Comparison of ENCODE assay signal across 7 mouse cellular contexts in the genomic region with DNA sequence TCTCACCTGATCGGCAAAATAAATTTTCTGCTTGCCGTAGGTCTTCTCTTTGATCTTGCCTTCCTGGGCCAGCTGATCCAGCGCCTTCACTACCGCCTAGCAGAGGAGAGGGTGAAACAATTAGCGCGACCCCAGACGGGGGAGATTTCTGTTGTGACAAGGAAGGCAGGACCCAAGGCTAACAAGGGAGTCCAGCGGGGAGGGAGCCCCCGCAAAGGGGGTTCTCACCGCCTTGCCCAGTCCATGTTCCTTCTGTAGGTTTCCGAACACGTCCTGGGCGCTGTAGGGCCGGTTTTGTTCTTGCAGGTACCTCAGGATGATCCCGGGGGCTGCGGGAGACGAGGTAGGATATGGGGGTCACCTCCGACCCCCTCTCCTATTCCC. TPM values are rescaled to one million over a fixed set of nuclear protein-coding genes. Genes with fewer than 3 reads are reported as not detected.
DNase-seq lines count a peak whose midpoint lies in the region; ATAC-seq and TF ChIP-seq lines count a peak whose summit lies in the region.

No protein-coding gene starts in this region.

- no peaks in the 10 kb centered on the region for H3K27me3 ChIP-seq in lung, postnatal 0 days (replicated peaks; ENCODE audit: insufficient read depth, low read length)
- H3K27me3 ChIP-seq in forebrain, embryonic 11.5 days (ENCODE audit: control insufficient read depth, insufficient read depth, low read length), result no peaks in the 10 kb centered on the region
- H3K27me3 ChIP-seq in liver, embryonic 11.5 days (replicated peaks; ENCODE audit: control insufficient read depth, insufficient read depth, low read length), result no peaks in the 10 kb centered on the region
- no peaks in the 10 kb centered on the region for H3K27me3 ChIP-seq in stomach, postnatal 0 days (ENCODE audit: control insufficient read depth, insufficient read depth, low read length)

- no peak for ATAC-seq in lung, postnatal 0 days
- no peak; the same call in 1 of the 2 replicates for ATAC-seq in forebrain, embryonic 11.5 days (replicated peaks; ENCODE audit: low FRiP score)
- peak; percentile 35; the same call in 1 of the 2 replicates for ATAC-seq in liver, embryonic 11.5 days (replicated peaks; ENCODE audit: low FRiP score)
- no peak for ATAC-seq in stomach, postnatal 0 days (ENCODE audit: low FRiP score, low TSS enrichment)

- H3K4me3 ChIP-seq in lung, postnatal 0 days (ENCODE audit: low read depth, low read length), result peak overlapping the region; percentile 71
- H3K4me3 ChIP-seq in forebrain, embryonic 11.5 days (ENCODE audit: low read depth, low read length), result peak overlapping the region; percentile 70
- peak overlapping the region; percentile 62 for H3K4me3 ChIP-seq in liver, embryonic 11.5 days (ENCODE audit: low read depth, low read length)
- peak overlapping the region; percentile 64 for H3K4me3 ChIP-seq in stomach, postnatal 0 days (ENCODE audit: low read depth, low read length)

- H3K9ac ChIP-seq in lung, postnatal 0 days (replicated peaks; ENCODE audit: low read depth), result peak overlapping the region; percentile 73
- peak overlapping the region; percentile 89 for H3K9ac ChIP-seq in forebrain, embryonic 11.5 days (ENCODE audit: low read length)
- peak overlapping the region; percentile 82 for H3K9ac ChIP-seq in liver, embryonic 11.5 days (ENCODE audit: low read depth, low read length)
- H3K9ac ChIP-seq in stomach, postnatal 0 days (ENCODE audit: low read length), result peak overlapping the region; percentile 78

- peak overlapping the region; percentile 88 for H3K4me2 ChIP-seq in lung, postnatal 0 days (replicated peaks; ENCODE audit: low read depth, low read length)
- H3K4me2 ChIP-seq in forebrain, embryonic 11.5 days (ENCODE audit: low read depth, low read length, severe bottlenecking), result peak overlapping the region; percentile 89
- peak overlapping the region; percentile 96 for H3K4me2 ChIP-seq in liver, embryonic 11.5 days
- peak overlapping the region; percentile 91 for H3K4me2 ChIP-seq in stomach, postnatal 0 days (replicated peaks; ENCODE audit: low read depth)

- peaks cover 38% of the 10 kb centered on the region for H3K36me3 ChIP-seq in lung, postnatal 0 days (ENCODE audit: insufficient read depth, low read length)
- H3K36me3 ChIP-seq in forebrain, embryonic 11.5 days (ENCODE audit: control insufficient read depth, insufficient read depth, low read length), result peaks cover 17% of the 10 kb centered on the region
- peaks cover 52% of the 10 kb centered on the region for H3K36me3 ChIP-seq in liver, embryonic 11.5 days (ENCODE audit: control insufficient read depth, insufficient read depth, low read length)
- H3K36me3 ChIP-seq in stomach, postnatal 0 days (ENCODE audit: control insufficient read depth, insufficient read depth, low read length), result peaks cover 45% of the 10 kb centered on the region

- TF ChIP-seq EP300 in lung, postnatal 0 days (IDR thresholded peaks at IDR 0.05), result no peak
- TF ChIP-seq EP300 in stomach, postnatal 0 days (optimal IDR thresholded peaks at IDR 0.05), result no peak

- 1% methylated on average over 18 of the region's 18 CpGs for WGBS in lung, postnatal 0 days
- WGBS in forebrain, embryonic 11.5 days, result 1% methylated on average over 18 of the region's 18 CpGs
- under 1% methylated on average over 18 of the region's 18 CpGs for WGBS in liver, embryonic 11.5 days
- WGBS in stomach, postnatal 0 days, result 1% methylated on average over 18 of the region's 18 CpGs

- DNase-seq in lung, postnatal 0 days (ENCODE audit: low spot score), result no peak
- DNase-seq in lung, postnatal 10 days, result no peak
- DNase-seq in forebrain, embryonic 11.5 days (ENCODE audit: low spot score), result no peak
- DNase-seq in liver, embryonic 11.5 days (ENCODE audit: low spot score), result no peak
- DNase-seq in stomach, postnatal 0 days (ENCODE audit: low spot score), result no peak
- no peak for DNase-seq in frontal cortex, postnatal 14 days (ENCODE audit: low spot score in 2 of 2)
- DNase-seq in right cerebral cortex, adult 2 months (ENCODE audit: low spot score in 2 of 2), result no peak

- H3K9me3 ChIP-seq in lung, postnatal 0 days (ENCODE audit: low read length), result no peaks in the 10 kb centered on the region
- H3K9me3 ChIP-seq in forebrain, embryonic 11.5 days (ENCODE audit: control insufficient read depth, low read length), result no peaks in the 10 kb centered on the region
- no peaks in the 10 kb centered on the region for H3K9me3 ChIP-seq in liver, embryonic 11.5 days (ENCODE audit: control insufficient read depth, low read length)
- no peaks in the 10 kb centered on the region for H3K9me3 ChIP-seq in stomach, postnatal 0 days (ENCODE audit: control insufficient read depth, low read length)

- TF ChIP-seq CTCF in lung, postnatal 0 days (IDR thresholded peaks at IDR 0.05), result no peak
- TF ChIP-seq CTCF in stomach, postnatal 0 days (IDR thresholded peaks at IDR 0.05; ENCODE audit: low read depth), result no peak

- no peak overlapping the region for H3K27ac ChIP-seq in lung, postnatal 0 days (ENCODE audit: low read length)
- H3K27ac ChIP-seq in forebrain, embryonic 11.5 days (ENCODE audit: low read depth, low read length), result peak overlapping the region; percentile 80; the same call in 1 of the 2 replicates
- peak overlapping the region; percentile 86; the same call in 1 of the 2 replicates for H3K27ac ChIP-seq in liver, embryonic 11.5 days (ENCODE audit: low read depth, low read length)
- H3K27ac ChIP-seq in stomach, postnatal 0 days (replicated peaks), result peak overlapping the region; percentile 93

- H3K4me1 ChIP-seq in lung, postnatal 0 days (ENCODE audit: insufficient read depth, low read depth, low read length), result peaks cover 8% of the 10 kb centered on the region
- no peaks in the 10 kb centered on the region for H3K4me1 ChIP-seq in forebrain, embryonic 11.5 days (replicated peaks; ENCODE audit: control insufficient read depth, insufficient read depth, low read length)
- peaks cover 8% of the 10 kb centered on the region for H3K4me1 ChIP-seq in liver, embryonic 11.5 days (replicated peaks; ENCODE audit: control insufficient read depth, insufficient read depth, low read length)
- H3K4me1 ChIP-seq in stomach, postnatal 0 days (replicated peaks; ENCODE audit: control insufficient read depth, insufficient read depth), result no peaks in the 10 kb centered on the region; the same call in 1 of the 2 replicates

RNA-seq across cellular contexts. Expression of gene Psmc3ip, which starts 0.3 kb away (rescaled TPM):
- 9.8 and 10.4 TPM in 2 replicates for polyA plus RNA-seq in lung, postnatal 0 days (2015; fragmentation: Nextera tagmentation; extraction: Ambion mirVana)
- 74.1 and 79.7 TPM in 2 replicates for polyA plus RNA-seq in forebrain, embryonic 11.5 days (2014; fragmentation: Nextera tagmentation; extraction: Ambion mirVana)
- 40.7 and 42.8 TPM in 2 replicates for polyA plus RNA-seq in liver, embryonic 11.5 days (2014; fragmentation: Nextera tagmentation; extraction: Ambion mirVana)
- 10.6 and 11.8 TPM in 2 replicates for polyA plus RNA-seq in stomach, postnatal 0 days (2015; fragmentation: Nextera tagmentation; extraction: Ambion mirVana)

RNA-seq across cellular contexts. Expression of gene Mlx, which starts 7.8 kb away (rescaled TPM):
- polyA plus RNA-seq in lung, postnatal 0 days (2015; fragmentation: Nextera tagmentation; extraction: Ambion mirVana), result 42.5 and 44.5 TPM in 2 replicates
- polyA plus RNA-seq in forebrain, embryonic 11.5 days (2014; fragmentation: Nextera tagmentation; extraction: Ambion mirVana), result 41.8 and 44.3 TPM in 2 replicates
- 45.3 and 45.6 TPM in 2 replicates for polyA plus RNA-seq in liver, embryonic 11.5 days (2014; fragmentation: Nextera tagmentation; extraction: Ambion mirVana)
- polyA plus RNA-seq in stomach, postnatal 0 days (2015; fragmentation: Nextera tagmentation; extraction: Ambion mirVana), result 42.3 and 42.4 TPM in 2 replicates

RNA-seq across cellular contexts. Expression of gene Coasy, which starts 12.6 kb away (rescaled TPM):
- 30.5 TPM in 2 replicates for polyA plus RNA-seq in lung, postnatal 0 days (2015; fragmentation: Nextera tagmentation; extraction: Ambion mirVana)
- 50.4 and 51.5 TPM in 2 replicates for polyA plus RNA-seq in forebrain, embryonic 11.5 days (2014; fragmentation: Nextera tagmentation; extraction: Ambion mirVana)
- 43.3 and 45.8 TPM in 2 replicates for polyA plus RNA-seq in liver, embryonic 11.5 days (2014; fragmentation: Nextera tagmentation; extraction: Ambion mirVana)
- 26.4 and 26.8 TPM in 2 replicates for polyA plus RNA-seq in stomach, postnatal 0 days (2015; fragmentation: Nextera tagmentation; extraction: Ambion mirVana)

RNA-seq across cellular contexts. Expression of gene Hsd17b1, which starts 16.7 kb away (rescaled TPM):
- polyA plus RNA-seq in lung, postnatal 0 days (2015; fragmentation: Nextera tagmentation; extraction: Ambion mirVana), result 0.10 and 0.17 TPM in 2 replicates
- 0.19 TPM in 1 of 2 replicates, not detected in the other for polyA plus RNA-seq in forebrain, embryonic 11.5 days (2014; fragmentation: Nextera tagmentation; extraction: Ambion mirVana)
- polyA plus RNA-seq in liver, embryonic 11.5 days (2014; fragmentation: Nextera tagmentation; extraction: Ambion mirVana), result 0.12 and 0.27 TPM in 2 replicates
- 0.08 TPM in 1 of 2 replicates, not detected in the other for polyA plus RNA-seq in stomach, postnatal 0 days (2015; fragmentation: Nextera tagmentation; extraction: Ambion mirVana)

RNA-seq across cellular contexts. Expression of gene Retreg3, which starts 24.8 kb away (rescaled TPM):
- 18.8 and 18.9 TPM in 2 replicates for polyA plus RNA-seq in lung, postnatal 0 days (2015; fragmentation: Nextera tagmentation; extraction: Ambion mirVana)
- polyA plus RNA-seq in forebrain, embryonic 11.5 days (2014; fragmentation: Nextera tagmentation; extraction: Ambion mirVana), result 11.1 and 12.9 TPM in 2 replicates
- polyA plus RNA-seq in liver, embryonic 11.5 days (2014; fragmentation: Nextera tagmentation; extraction: Ambion mirVana), result 11.5 and 12.2 TPM in 2 replicates
- polyA plus RNA-seq in stomach, postnatal 0 days (2015; fragmentation: Nextera tagmentation; extraction: Ambion mirVana), result 16.1 and 17.9 TPM in 2 replicates
